Mouse (Mus musculus): ENCODE measurements around the gene Zfp664. TPM values are rescaled to one million over a fixed set of nuclear protein-coding genes. Genes with fewer than 3 reads are reported as not detected.

Gene Zfp664
- 92.7 and 94.8 TPM in 2 replicates for polyA plus RNA-seq (2015; fragmentation: Nextera tagmentation; extraction: Ambion mirVana)

- Histone ChIP-seq H3K9ac (replicated peaks; ENCODE audit: low read depth, low read length) (peak within 1 kb of the TSS; percentile 96), H3K4me1 (replicated peaks; ENCODE audit: control insufficient read depth, insufficient read depth, low read length) (peaks cover 36% of the 10 kb centered on the region), H3K9me3 (ENCODE audit: control insufficient read depth, low read length) (no peaks in the 10 kb centered on the region), H3K4me2 (ENCODE audit: low read length) (peak within 1 kb of the TSS; percentile 88), H3K36me3 (ENCODE audit: control insufficient read depth, insufficient read depth) (no peaks in the 10 kb centered on the region), H3K27me3 (replicated peaks; ENCODE audit: control insufficient read depth, insufficient read depth, low read length) (no peaks in the 10 kb centered on the region), H3K27ac (ENCODE audit: low read length) (peak within 1 kb of the TSS; percentile 95), H3K4me3 (replicated peaks; ENCODE audit: low read length) (peak within 1 kb of the TSS; percentile 96)
- ATAC-seq, result peak; percentile 91
- under 1% methylated on average over 77 of the region's 103 CpGs for WGBS
These were observed at the start of gene Zfp664, which contains the start of gene Ccdc92 for GRCm38 (mm10) chr5:124862013-124862866. Gene Zfp664 (plus strand): TSS chr5:124862691. Gene Ccdc92 (minus strand): TSS chr5:124862424.

- Histone ChIP-seq H3K4me2 (ENCODE audit: low read length) (no peak overlapping the region), H3K9ac (replicated peaks; ENCODE audit: low read depth, low read length) (no peak overlapping the region)
These were observed 47.7 kb upstream of the Zfp664 start for GRCm38 (mm10) chr5:124814797-124815196.

DNA sequence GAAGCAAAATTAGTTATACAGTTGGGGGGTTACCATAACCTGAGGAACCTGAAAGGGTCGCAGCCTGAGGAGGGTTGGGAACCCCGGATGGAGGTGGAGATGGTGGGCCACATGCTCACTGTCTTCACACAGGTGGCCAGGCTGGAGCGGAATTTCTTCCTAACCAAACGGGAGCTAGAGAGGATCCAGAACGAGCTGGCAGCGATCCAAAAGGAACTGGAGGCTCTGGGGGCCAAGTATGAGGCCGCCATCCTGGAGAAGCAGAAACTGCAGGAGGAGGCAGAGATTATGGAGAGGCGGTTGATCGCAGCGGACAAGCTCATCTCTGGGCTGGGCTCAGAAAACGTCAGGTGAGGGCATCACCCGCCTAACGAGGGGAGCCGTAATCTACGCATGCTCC lies 45.4 kb upstream of the Zfp664 start:
- H3K36me3 ChIP-seq (ENCODE audit: control insufficient read depth, insufficient read depth), result no peaks in the 10 kb centered on the region
- no peak for ATAC-seq

More at GRCm38 (mm10) chr5:124814797-124815196, 47.7 kb upstream of the Zfp664 start:
- WGBS, result 82% methylated on average over 5 of the region's 5 CpGs
- Histone ChIP-seq H3K9me3 (ENCODE audit: control insufficient read depth, low read length) (peaks cover 6% of the 10 kb centered on the region; the same call in 1 of the 2 replicates), H3K4me1 (replicated peaks; ENCODE audit: control insufficient read depth, insufficient read depth, low read length) (no peaks in the 10 kb centered on the region), H3K27me3 (replicated peaks; ENCODE audit: control insufficient read depth, insufficient read depth, low read length) (no peaks in the 10 kb centered on the region), H3K27ac (ENCODE audit: low read length) (no peak overlapping the region), H3K4me3 (replicated peaks; ENCODE audit: low read length) (no peak overlapping the region), H3K36me3 (ENCODE audit: control insufficient read depth, insufficient read depth) (no peaks in the 10 kb centered on the region)
- no peak for ATAC-seq

GRCm38 (mm10) chr5:124822128-124822894 lies 40.2 kb upstream of the Zfp664 start:
- WGBS, result 77% methylated on average over 18 of the region's 18 CpGs

More for the DNA sequence above, 45.4 kb upstream of the Zfp664 start:
- Histone ChIP-seq H3K4me3 (replicated peaks; ENCODE audit: low read length) (no peak overlapping the region), H3K9me3 (ENCODE audit: control insufficient read depth, low read length) (peaks cover 6% of the 10 kb centered on the region; the same call in 1 of the 2 replicates), H3K27ac (ENCODE audit: low read length) (no peak overlapping the region), H3K9ac (replicated peaks; ENCODE audit: low read depth, low read length) (no peak overlapping the region), H3K4me1 (replicated peaks; ENCODE audit: control insufficient read depth, insufficient read depth, low read length) (0 out of 2 replicates have a peak, but pooled peaks cover under 1% of the 10 kb centered on the region), H3K27me3 (replicated peaks; ENCODE audit: control insufficient read depth, insufficient read depth, low read length) (no peaks in the 10 kb centered on the region), H3K4me2 (ENCODE audit: low read length) (no peak overlapping the region)
- 78% methylated on average over 15 of the region's 15 CpGs for WGBS

GRCm38 (mm10) chr5:124830331-124830730 lies 32.2 kb upstream of the Zfp664 start:
- H3K4me2 ChIP-seq (ENCODE audit: low read length), result no peak overlapping the region
- WGBS, result 84% methylated on average over 12 of the region's 12 CpGs
- no peak overlapping the region for H3K9ac ChIP-seq (replicated peaks; ENCODE audit: low read depth, low read length)
- no peaks in the 10 kb centered on the region for H3K27me3 ChIP-seq (replicated peaks; ENCODE audit: control insufficient read depth, insufficient read depth, low read length)
- ATAC-seq, result no peak
- no peak overlapping the region for H3K4me3 ChIP-seq (replicated peaks; ENCODE audit: low read length)
- H3K9me3 ChIP-seq (ENCODE audit: control insufficient read depth, low read length), result no peaks in the 10 kb centered on the region
- no peak overlapping the region for H3K27ac ChIP-seq (ENCODE audit: low read length)
- no peaks in the 10 kb centered on the region for H3K4me1 ChIP-seq (replicated peaks; ENCODE audit: control insufficient read depth, insufficient read depth, low read length)
- H3K36me3 ChIP-seq (ENCODE audit: control insufficient read depth, insufficient read depth), result peaks cover 4% of the 10 kb centered on the region; the same call in 1 of the 2 replicates

More at GRCm38 (mm10) chr5:124822128-124822894, 40.2 kb upstream of the Zfp664 start:
- Histone ChIP-seq H3K4me3 (replicated peaks; ENCODE audit: low read length) (no peak overlapping the region), H3K9ac (replicated peaks; ENCODE audit: low read depth, low read length) (no peak overlapping the region), H3K4me2 (ENCODE audit: low read length) (no peak overlapping the region), H3K27me3 (replicated peaks; ENCODE audit: control insufficient read depth, insufficient read depth, low read length) (no peaks in the 10 kb centered on the region), H3K4me1 (replicated peaks; ENCODE audit: control insufficient read depth, insufficient read depth, low read length) (peaks cover 4% of the 10 kb centered on the region; the same call in 1 of the 2 replicates), H3K27ac (ENCODE audit: low read length) (no peak overlapping the region), H3K36me3 (ENCODE audit: control insufficient read depth, insufficient read depth) (no peaks in the 10 kb centered on the region), H3K9me3 (ENCODE audit: control insufficient read depth, low read length) (peaks cover 6% of the 10 kb centered on the region; the same call in 1 of the 2 replicates)
- ATAC-seq, result no peak

GRCm38 (mm10) chr5:124835218-124835617 lies 27.3 kb upstream of the Zfp664 start:
- no peaks in the 10 kb centered on the region for H3K27me3 ChIP-seq (replicated peaks; ENCODE audit: control insufficient read depth, insufficient read depth, low read length)
- H3K4me3 ChIP-seq (replicated peaks; ENCODE audit: low read length), result no peak overlapping the region
- H3K9me3 ChIP-seq (ENCODE audit: control insufficient read depth, low read length), result no peaks in the 10 kb centered on the region
- no peak overlapping the region for H3K27ac ChIP-seq (ENCODE audit: low read length)
- peaks cover 7% of the 10 kb centered on the region for H3K36me3 ChIP-seq (ENCODE audit: control insufficient read depth, insufficient read depth)
- no peak for ATAC-seq
- peaks cover 4% of the 10 kb centered on the region for H3K4me1 ChIP-seq (replicated peaks; ENCODE audit: control insufficient read depth, insufficient read depth, low read length)
- H3K9ac ChIP-seq (replicated peaks; ENCODE audit: low read depth, low read length), result no peak overlapping the region
- H3K4me2 ChIP-seq (ENCODE audit: low read length), result no peak overlapping the region
- 95% methylated on average over 15 of the region's 15 CpGs for WGBS

DNA sequence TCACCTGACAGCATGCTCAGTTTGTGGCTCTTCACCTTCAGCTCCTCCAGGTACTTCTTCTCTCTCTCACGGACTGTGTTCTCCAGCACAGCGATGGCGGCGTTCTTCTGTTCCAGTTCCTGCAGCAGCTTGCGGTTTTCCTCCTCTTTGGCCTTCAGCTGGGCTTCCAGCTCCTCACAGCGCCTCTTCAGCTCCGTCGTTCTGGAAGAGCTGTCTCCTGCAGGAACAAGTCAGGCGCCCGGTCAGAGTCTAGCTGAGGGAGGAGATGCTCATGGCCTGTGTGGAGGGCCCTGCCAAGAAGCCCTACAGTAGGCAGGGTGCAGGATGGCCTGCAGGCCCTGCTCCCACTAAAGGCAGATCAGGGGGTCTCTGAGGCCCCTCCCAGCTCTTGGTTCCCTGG lies 26.4 kb upstream of the Zfp664 start:
- Histone ChIP-seq H3K4me2 (ENCODE audit: low read length) (no peak overlapping the region), H3K9ac (replicated peaks; ENCODE audit: low read depth, low read length) (no peak overlapping the region), H3K27ac (ENCODE audit: low read length) (no peak overlapping the region), H3K36me3 (ENCODE audit: control insufficient read depth, insufficient read depth) (peaks cover 7% of the 10 kb centered on the region), H3K4me3 (replicated peaks; ENCODE audit: low read length) (no peak overlapping the region), H3K27me3 (replicated peaks; ENCODE audit: control insufficient read depth, insufficient read depth, low read length) (no peaks in the 10 kb centered on the region), H3K4me1 (replicated peaks; ENCODE audit: control insufficient read depth, insufficient read depth, low read length) (peaks cover 12% of the 10 kb centered on the region), H3K9me3 (ENCODE audit: control insufficient read depth, low read length) (no peaks in the 10 kb centered on the region)
- ATAC-seq, result no peak
- WGBS, result 88% methylated on average over 10 of the region's 10 CpGs

DNA sequence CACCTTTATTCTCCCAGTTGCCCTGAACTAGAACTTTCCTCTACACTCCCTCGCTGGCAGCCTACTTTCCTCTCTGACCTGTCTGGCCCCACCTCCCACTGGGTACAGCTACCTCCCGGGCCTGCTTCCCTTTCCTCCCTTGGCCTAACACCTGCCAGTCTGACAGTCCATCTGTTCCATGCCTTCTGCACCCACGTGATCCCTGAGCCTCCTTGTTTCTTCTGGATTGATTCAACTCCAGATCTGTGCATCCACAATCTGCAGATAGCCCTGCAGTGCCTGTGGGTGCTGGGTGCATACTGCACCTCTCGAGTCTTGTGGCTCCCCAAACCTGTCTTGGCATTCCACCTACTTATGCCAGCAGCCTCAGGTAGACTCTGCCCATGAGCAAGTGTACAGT lies 25.9 kb upstream of the Zfp664 start:
- H3K36me3 ChIP-seq (ENCODE audit: control insufficient read depth, insufficient read depth), result peaks cover 7% of the 10 kb centered on the region
- 69% methylated on average over 4 of the region's 4 CpGs for WGBS

GRCm38 (mm10) chr5:124840202-124840601 lies 22.3 kb upstream of the Zfp664 start:
- no peak for ATAC-seq
- Histone ChIP-seq H3K27ac (ENCODE audit: low read length) (peak overlapping the region; percentile 47), H3K4me1 (replicated peaks; ENCODE audit: control insufficient read depth, insufficient read depth, low read length) (peaks cover 19% of the 10 kb centered on the region), H3K9ac (replicated peaks; ENCODE audit: low read depth, low read length) (no peak overlapping the region), H3K4me3 (replicated peaks; ENCODE audit: low read length) (no peak overlapping the region), H3K27me3 (replicated peaks; ENCODE audit: control insufficient read depth, insufficient read depth, low read length) (no peaks in the 10 kb centered on the region), H3K36me3 (ENCODE audit: control insufficient read depth, insufficient read depth) (peaks cover 4% of the 10 kb centered on the region), H3K4me2 (ENCODE audit: low read length) (no peak overlapping the region), H3K9me3 (ENCODE audit: control insufficient read depth, low read length) (no peaks in the 10 kb centered on the region)
- 68% methylated on average over 7 of the region's 7 CpGs for WGBS

More for the DNA sequence above, 25.9 kb upstream of the Zfp664 start:
- Histone ChIP-seq H3K4me1 (replicated peaks; ENCODE audit: control insufficient read depth, insufficient read depth, low read length) (peaks cover 17% of the 10 kb centered on the region), H3K9me3 (ENCODE audit: control insufficient read depth, low read length) (no peaks in the 10 kb centered on the region), H3K9ac (replicated peaks; ENCODE audit: low read depth, low read length) (no peak overlapping the region), H3K4me2 (ENCODE audit: low read length) (no peak overlapping the region), H3K27ac (ENCODE audit: low read length) (no peak overlapping the region), H3K27me3 (replicated peaks; ENCODE audit: control insufficient read depth, insufficient read depth, low read length) (no peaks in the 10 kb centered on the region), H3K4me3 (replicated peaks; ENCODE audit: low read length) (no peak overlapping the region)
- ATAC-seq, result no peak; the same call in 1 of the 2 replicates

Measured in forebrain, embryonic 16.5 days (tissue).